Comparison of ENCODE assay signal across 17 mouse cellular contexts in the genomic region with DNA sequence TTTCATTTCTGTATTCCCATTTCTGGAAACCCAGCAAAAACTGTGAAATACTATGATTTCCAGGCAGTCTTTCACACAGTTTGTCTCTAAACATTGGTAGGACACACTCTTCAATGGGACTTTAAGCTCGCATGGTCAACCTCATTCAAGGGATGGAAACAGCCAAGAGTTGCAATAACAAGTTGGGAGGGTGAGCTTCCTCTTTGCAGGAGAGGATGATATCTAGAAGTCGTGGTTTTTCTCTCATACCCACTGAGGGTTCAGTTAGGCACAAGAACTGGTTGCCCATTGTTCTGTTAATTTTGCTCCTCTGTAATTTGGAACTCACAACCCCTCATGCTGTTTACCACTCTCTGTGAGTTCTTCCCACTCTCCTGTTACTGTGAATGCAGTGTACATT.
"Had no signal": no experiment of that assay in that cellular context is flagged by ENCODE, and none has a peak within 500 bp of the region (broad histone marks: within the 10 kb centered on the region; RNA-seq: fewer than 3 reads in every experiment).

No protein-coding gene starts in this region.

- H3K27me3 ChIP-seq: neural tube, embryonic 12.5 days; neural tube, embryonic 13.5 days; neural tube, embryonic 15.5 days; stomach, embryonic 15.5 days had no signal

- H3K27ac ChIP-seq: neural tube, embryonic 12.5 days; neural tube, embryonic 13.5 days; neural tube, embryonic 15.5 days; stomach, embryonic 15.5 days; stomach, postnatal 0 days had no signal

- H3K4me1 ChIP-seq: neural tube, embryonic 12.5 days; neural tube, embryonic 13.5 days; stomach, embryonic 15.5 days had no signal

- H3K9me3 ChIP-seq: neural tube, embryonic 12.5 days; neural tube, embryonic 13.5 days; neural tube, embryonic 15.5 days; stomach, embryonic 15.5 days had no signal

- H3K9ac ChIP-seq: neural tube, embryonic 12.5 days; neural tube, embryonic 13.5 days; neural tube, embryonic 15.5 days; stomach, embryonic 15.5 days had no signal

- H3K4me3 ChIP-seq: neural tube, embryonic 12.5 days; neural tube, embryonic 13.5 days; neural tube, embryonic 15.5 days; stomach, embryonic 15.5 days had no signal

- H3K4me2 ChIP-seq: neural tube, embryonic 12.5 days; neural tube, embryonic 13.5 days; neural tube, embryonic 15.5 days; stomach, embryonic 15.5 days had no signal

- H3K36me3 ChIP-seq: neural tube, embryonic 12.5 days; neural tube, embryonic 13.5 days; neural tube, embryonic 15.5 days; stomach, embryonic 15.5 days had no signal

- DNase-seq: retina, postnatal 1 day; right cerebral cortex, adult 18-20 months; right cerebral cortex, postnatal 14 days; right cerebral cortex, postnatal 25 days; right cerebral cortex, postnatal 4 days; spleen, adult 18-20 months; thymus, adult 18-20 months; thymus, adult 2 months; thymus, postnatal 14 days; thymus, postnatal 25 days; thymus, postnatal 36 days; thymus, postnatal 4 days had no signal
